Mouse (Mus musculus) limb, embryonic 10.5 days (tissue): ENCODE measurements at regions not wholly inside any gene's neighbourhood (a gene's known extent, or its start where the extent isn't known, plus 50 kb on each side); places are given as distances from the start of the nearest gene placed in this dataset.

Experiments used
- DNase-seq: peaks from one replicate; pipeline ENCODE4 v3.0.0-alpha.2; 2017; ENCODE audit warnings: low spot score
- H3K27ac ChIP-seq: fragments of 300-500 bp; sonication (generic); 2 replicates; pipeline ENCODE4 v1.5.1; 2016; ENCODE audit warnings: mild to moderate bottlenecking
- H3K27me3 ChIP-seq: fragments of 300-500 bp; sonication (generic); 2 replicates; pipeline ENCODE4 v1.6.1; 2016; ENCODE audit warnings: low read depth, mild to moderate bottlenecking; ENCODE audit not compliant: poor library complexity, severe bottlenecking
- H3K36me3 ChIP-seq: fragments of 300-500 bp; sonication (generic); 2 replicates; pipeline ENCODE4 v1.6.1; 2016; ENCODE audit warnings: mild to moderate bottlenecking, moderate library complexity
- H3K4me1 ChIP-seq: fragments of 300-500 bp; sonication (generic); 2 replicates; pipeline ENCODE4 v1.6.1; 2016
- H3K4me3 ChIP-seq: fragments of 300-500 bp; sonication (generic); 2 replicates; pipeline ENCODE4 v1.5.1; 2016; ENCODE audit warnings: mild to moderate bottlenecking, moderate library complexity
- H3K9me3 ChIP-seq: fragments of 300-500 bp; sonication (generic); replicated peaks from 2 replicates; pipeline ENCODE4 v1.6.1; 2016; ENCODE audit warnings: mild to moderate bottlenecking
- WGBS: fragments of 180-500 bp; shearing (Covaris S2); methylation state at CpG from one replicate; pipeline ENCODE4 v1.1.7; 2016; 5-methylcytosine and 5-hydroxymethylcytosine counted together

GRCm38 (mm10) chr12:50999295-51000237 lies 348.3 kb upstream of the G2e3 start:
- peak; percentile 91 for DNase-seq
- Histone ChIP-seq H3K36me3 (no peaks in the 10 kb centered on the region), H3K4me3 (no peak overlapping the region), H3K27ac (no peak overlapping the region), H3K9me3 (no peaks in the 10 kb centered on the region), H3K27me3 (no peaks in the 10 kb centered on the region), H3K4me1 (peaks cover 31% of the 10 kb centered on the region)
- 34% methylated on average over 20 of the region's 20 CpGs for WGBS

- no peak for DNase-seq
- Histone ChIP-seq H3K27ac (no peak overlapping the region), H3K4me1 (peaks cover 14% of the 10 kb centered on the region), H3K36me3 (no peaks in the 10 kb centered on the region), H3K9me3 (no peaks in the 10 kb centered on the region), H3K4me3 (no peak overlapping the region), H3K27me3 (no peaks in the 10 kb centered on the region)
- 81% methylated on average over 1 of the region's 1 CpGs for WGBS
These were observed 346.8 kb upstream of the Prkd1 start for GRCm38 (mm10) chr12:50995664-50996063.

- no peak overlapping the region for H3K27ac ChIP-seq
- no peaks in the 10 kb centered on the region for H3K36me3 ChIP-seq
- no peaks in the 10 kb centered on the region for H3K4me1 ChIP-seq
- DNase-seq, result no peak
- WGBS, result 85% methylated on average over 12 of the region's 12 CpGs
- H3K27me3 ChIP-seq, result no peaks in the 10 kb centered on the region
- no peaks in the 10 kb centered on the region for H3K9me3 ChIP-seq
- no peak overlapping the region for H3K4me3 ChIP-seq
These were observed 340.8 kb upstream of the Prkd1 start for GRCm38 (mm10) chr12:50989561-50990325.

- H3K4me3 ChIP-seq, result no peak overlapping the region
- H3K27ac ChIP-seq, result no peak overlapping the region
- WGBS, result 89% methylated on average over 5 of the region's 5 CpGs
- H3K27me3 ChIP-seq, result no peaks in the 10 kb centered on the region
- H3K9me3 ChIP-seq, result no peaks in the 10 kb centered on the region
- H3K36me3 ChIP-seq, result no peaks in the 10 kb centered on the region
- H3K4me1 ChIP-seq, result no peaks in the 10 kb centered on the region
- no peak for DNase-seq
These were observed 332.4 kb upstream of the Prkd1 start for GRCm38 (mm10) chr12:50981318-50981717.

- H3K4me1 ChIP-seq, result no peaks in the 10 kb centered on the region
- 83% methylated on average over 4 of the region's 4 CpGs for WGBS
- no peaks in the 10 kb centered on the region for H3K9me3 ChIP-seq
- H3K27ac ChIP-seq, result no peak overlapping the region
- H3K27me3 ChIP-seq, result no peaks in the 10 kb centered on the region
- H3K4me3 ChIP-seq, result no peak overlapping the region
- no peaks in the 10 kb centered on the region for H3K36me3 ChIP-seq
- no peak for DNase-seq
These were observed 331.9 kb upstream of the Prkd1 start for GRCm38 (mm10) chr12:50980800-50981199.

- WGBS, result 96% methylated on average over 1 of the region's 1 CpGs
- H3K27me3 ChIP-seq, result no peaks in the 10 kb centered on the region
- no peaks in the 10 kb centered on the region for H3K9me3 ChIP-seq
- DNase-seq, result no peak
- H3K36me3 ChIP-seq, result no peaks in the 10 kb centered on the region
- no peak overlapping the region for H3K4me3 ChIP-seq
- H3K27ac ChIP-seq, result no peak overlapping the region
- peaks cover 6% of the 10 kb centered on the region for H3K4me1 ChIP-seq
These were observed 321.8 kb upstream of the Prkd1 start for GRCm38 (mm10) chr12:50970759-50971122.

- no peak for DNase-seq
- H3K27me3 ChIP-seq, result no peaks in the 10 kb centered on the region
- no peak overlapping the region for H3K27ac ChIP-seq
- WGBS, result 93% methylated on average over 4 of the region's 4 CpGs
- H3K4me1 ChIP-seq, result peaks cover 6% of the 10 kb centered on the region
- H3K4me3 ChIP-seq, result no peak overlapping the region
- no peaks in the 10 kb centered on the region for H3K36me3 ChIP-seq
- no peaks in the 10 kb centered on the region for H3K9me3 ChIP-seq
These were observed 321.2 kb upstream of the Prkd1 start for GRCm38 (mm10) chr12:50969887-50970758.

- no peak overlapping the region for H3K4me3 ChIP-seq
- H3K36me3 ChIP-seq, result no peaks in the 10 kb centered on the region
- no peaks in the 10 kb centered on the region for H3K27me3 ChIP-seq
- H3K27ac ChIP-seq, result no peak overlapping the region
- no peaks in the 10 kb centered on the region for H3K9me3 ChIP-seq
- DNase-seq, result no peak
- 76% methylated on average over 3 of the region's 3 CpGs for WGBS
- peaks cover 6% of the 10 kb centered on the region for H3K4me1 ChIP-seq
These were observed 320.5 kb upstream of the Prkd1 start for GRCm38 (mm10) chr12:50969402-50969801.

GRCm38 (mm10) chr12:50967168-50967810 lies 318.4 kb upstream of the Prkd1 start:
- WGBS, result 53% methylated on average over 5 of the region's 5 CpGs
- H3K27ac ChIP-seq, result no peak overlapping the region
- H3K4me3 ChIP-seq, result no peak overlapping the region
- no peak for DNase-seq
- no peaks in the 10 kb centered on the region for H3K27me3 ChIP-seq
- H3K9me3 ChIP-seq, result no peaks in the 10 kb centered on the region
- H3K36me3 ChIP-seq, result no peaks in the 10 kb centered on the region
- H3K4me1 ChIP-seq, result peaks cover 6% of the 10 kb centered on the region

GRCm38 (mm10) chr12:50953971-50954370 lies 305.1 kb upstream of the Prkd1 start:
- H3K4me1 ChIP-seq, result no peaks in the 10 kb centered on the region
- no peaks in the 10 kb centered on the region for H3K9me3 ChIP-seq
- H3K27me3 ChIP-seq, result no peaks in the 10 kb centered on the region
- no peak for DNase-seq
- WGBS, result 99% methylated on average over 5 of the region's 5 CpGs
- no peaks in the 10 kb centered on the region for H3K36me3 ChIP-seq
- H3K4me3 ChIP-seq, result no peak overlapping the region
- no peak overlapping the region for H3K27ac ChIP-seq

GRCm38 (mm10) chr12:50947035-50947434 lies 298.1 kb upstream of the Prkd1 start:
- Histone ChIP-seq H3K27ac (no peak overlapping the region), H3K4me3 (no peak overlapping the region), H3K9me3 (no peaks in the 10 kb centered on the region), H3K36me3 (no peaks in the 10 kb centered on the region), H3K4me1 (no peaks in the 10 kb centered on the region), H3K27me3 (peaks cover 14% of the 10 kb centered on the region)
- WGBS, result 77% methylated on average over 2 of the region's 2 CpGs
- no peak for DNase-seq
